Mouse (Mus musculus): ENCODE results near the gene Hipk4.
A peak's percentile ranks its signal among the peaks of the same experiment; 100 is the strongest.

DNA sequence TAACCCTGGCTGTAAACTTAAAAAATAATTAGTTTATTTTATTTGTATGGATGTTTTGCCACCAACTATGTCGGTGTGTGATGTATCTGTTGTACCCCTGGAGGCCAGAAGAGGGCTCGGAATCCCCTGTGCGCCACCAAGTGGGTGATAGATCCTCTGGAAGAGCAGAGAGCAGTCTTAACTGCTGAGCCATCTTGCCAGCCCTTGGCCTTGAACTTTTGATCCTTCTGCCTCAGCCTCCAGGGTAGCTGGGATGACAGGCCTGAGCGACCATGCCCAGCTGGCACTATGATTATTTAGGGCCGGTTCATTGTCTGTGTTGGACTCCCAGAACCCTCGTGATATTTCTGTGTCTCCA, 14.4 kb upstream of the Hipk4 start:
- TF ChIP-seq EP300 (optimal IDR thresholded peaks at IDR 0.05) = no peak
- peak; percentile 86 for TF ChIP-seq CTCF (IDR thresholded peaks at IDR 0.05; ENCODE audit: low read depth)
